Mouse (Mus musculus) neural tube, embryonic 13.5 days (tissue): Measurements from ENCODE around the gene Calm3. TPM values are rescaled to one million over a fixed set of nuclear protein-coding genes. Genes with fewer than 3 reads are reported as not detected.
"Not testable (repeated sequence)": the region's sequence is repeated elsewhere in the genome, so short reads cannot be mapped to it uniquely, and the experiment has no call there.

Source experiments
- ATAC-seq: fragments of 200-750 bp; cut with Nextera tagmentation; 2 replicates; pipeline ENCODE4 v1.8.0; 2017; ENCODE audit warnings: low read depth, mild to moderate bottlenecking, moderate TSS enrichment, moderate library complexity
- H3K27ac ChIP-seq: fragments of 300-500 bp; sonication (generic); replicated peaks from 2 replicates; pipeline ENCODE4 v1.5.1; 2015; ENCODE audit warnings: moderate library complexity, mild to moderate bottlenecking, inconsistent platforms
- H3K27me3 ChIP-seq: fragments of 300-500 bp; sonication (generic); 2 replicates; pipeline ENCODE4 v1.6.1; 2015; ENCODE audit warnings: mild to moderate bottlenecking, inconsistent platforms
- H3K36me3 ChIP-seq: fragments of 300-500 bp; sonication (generic); 2 replicates; pipeline ENCODE4 v1.6.1; 2015; ENCODE audit warnings: mild to moderate bottlenecking, inconsistent platforms
- H3K4me1 ChIP-seq: fragments of 300-500 bp; sonication (generic); replicated peaks from 2 replicates; pipeline ENCODE4 v1.6.1; 2015; ENCODE audit warnings: inconsistent platforms
- H3K4me2 ChIP-seq: fragments of 300-500 bp; sonication (generic); 2 replicates; pipeline ENCODE4 v1.6.1; 2015; ENCODE audit warnings: inconsistent platforms, mild to moderate bottlenecking, moderate library complexity
- H3K4me3 ChIP-seq: fragments of 300-500 bp; sonication (generic); 2 replicates; pipeline ENCODE4 v1.5.1; 2015; ENCODE audit warnings: mild to moderate bottlenecking, inconsistent platforms
- H3K9ac ChIP-seq: fragments of 300-500 bp; sonication (generic); 2 replicates; pipeline ENCODE4 v1.6.1; 2015; ENCODE audit warnings: moderate library complexity, mild to moderate bottlenecking, inconsistent platforms
- H3K9me3 ChIP-seq: fragments of 300-500 bp; sonication (generic); 2 replicates; pipeline ENCODE4 v1.6.1; 2016; ENCODE audit warnings: inconsistent platforms
- WGBS: fragments of 180-500 bp; shearing (Covaris S2); methylation state at CpG from one replicate; pipeline ENCODE4 v1.1.7; 2015; 5-methylcytosine and 5-hydroxymethylcytosine counted together
- polyA plus RNA-seq: library from polyadenylated mRNA; unstranded; fragments of >200 nt; fragmentation: Nextera tagmentation; extraction: Ambion mirVana; gene quantifications from 2 replicates; pipeline ENCODE4 v1.2.1, GENCODE M21; 2015

The Calm3 gene
- polyA plus RNA-seq, result 275 and 297 TPM in 2 replicates

- H3K4me2 ChIP-seq, result peak within 1 kb of the TSS; percentile 98
- H3K4me3 ChIP-seq, result peak within 1 kb of the TSS; percentile 61
- ATAC-seq, result peak; percentile 90
- peaks cover 37% of the 10 kb centered on the region for H3K4me1 ChIP-seq
- H3K9me3 ChIP-seq, result no peaks in the 10 kb centered on the region
- H3K27me3 ChIP-seq, result 0 out of 2 replicates have a peak, but pooled peaks cover 2% of the 10 kb centered on the region
- peaks cover 11% of the 10 kb centered on the region for H3K36me3 ChIP-seq
- 2% methylated on average over 64 of the region's 64 CpGs for WGBS
- H3K9ac ChIP-seq, result peak within 1 kb of the TSS; percentile 88
- peak within 1 kb of the TSS; percentile 96 for H3K27ac ChIP-seq
These were observed at the start of gene Calm3 for GRCm38 (mm10) chr7:16924037-16924834. Calm3 (minus strand) TSS chr7:16924114.

- no peak overlapping the region for H3K4me2 ChIP-seq
- H3K27ac ChIP-seq, result no peak overlapping the region
- H3K4me1 ChIP-seq, result peaks cover 4% of the 10 kb centered on the region
- no peak overlapping the region for H3K9ac ChIP-seq
- 90% methylated on average over 3 of the region's 3 CpGs for WGBS
- H3K4me3 ChIP-seq, result no peak overlapping the region
- no peaks in the 10 kb centered on the region for H3K36me3 ChIP-seq
- H3K9me3 ChIP-seq, result no peaks in the 10 kb centered on the region
- no peak for ATAC-seq
- H3K27me3 ChIP-seq, result no peaks in the 10 kb centered on the region
These were observed 47.2 kb upstream of the Calm3 start for GRCm38 (mm10) chr7:16971160-16971559.

- no peak for ATAC-seq
- Histone ChIP-seq H3K4me2 (no peak overlapping the region), H3K27me3 (no peaks in the 10 kb centered on the region), H3K36me3 (0 out of 2 replicates have a peak, but pooled peaks cover 3% of the 10 kb centered on the region), H3K27ac (no peak overlapping the region), H3K4me1 (no peaks in the 10 kb centered on the region), H3K9ac (no peak overlapping the region), H3K4me3 (no peak overlapping the region), H3K9me3 (no peaks in the 10 kb centered on the region)
- whole genome bisulfite sequencing, result 87% methylated on average over 6 of the region's 6 CpGs
These were observed 44.5 kb upstream of the Calm3 start for GRCm38 (mm10) chr7:16968414-16968813.

- ATAC-seq, result no peak
These were observed 37.8 kb upstream of the Calm3 start for GRCm38 (mm10) chr7:16961678-16962077.

GRCm38 (mm10) chr7:16959539-16960187 lies 35.7 kb upstream of the Calm3 start, which contains the start of gene Pnmal1:
Pnmal1 (plus strand) TSS chr7:16959679.
- H3K4me2 ChIP-seq, result peak within 1 kb of the TSS; percentile 74
- ATAC-seq, result peak; percentile 96
- H3K27ac ChIP-seq, result peak within 1 kb of the TSS; percentile 97
- H3K9ac ChIP-seq, result peak within 1 kb of the TSS; percentile 75
- 11% methylated on average over 17 of the region's 17 CpGs for WGBS
- H3K27me3 ChIP-seq, result no peaks in the 10 kb centered on the region
- H3K9me3 ChIP-seq, result no peaks in the 10 kb centered on the region
- peak within 1 kb of the TSS; percentile 48 for H3K4me3 ChIP-seq
- H3K4me1 ChIP-seq, result peaks cover 66% of the 10 kb centered on the region
- peaks cover 13% of the 10 kb centered on the region for H3K36me3 ChIP-seq

More at GRCm38 (mm10) chr7:16961678-16962077, 37.8 kb upstream of the Calm3 start:
- Histone ChIP-seq H3K27me3 (no peaks in the 10 kb centered on the region), H3K9ac (no peak overlapping the region), H3K27ac (peak overlapping the region; percentile 97), H3K4me2 (peak overlapping the region; percentile 74), H3K9me3 (no peaks in the 10 kb centered on the region), H3K4me3 (no peak overlapping the region), H3K4me1 (peaks cover 62% of the 10 kb centered on the region), H3K36me3 (peaks cover 16% of the 10 kb centered on the region)
- WGBS, result 82% methylated on average over 5 of the region's 5 CpGs

GRCm38 (mm10) chr7:16956410-16957265 lies 32.7 kb upstream of the Calm3 start:
- H3K4me2 ChIP-seq, result peak overlapping the region; percentile 35
- peak overlapping the region; percentile 89 for H3K27ac ChIP-seq
- H3K36me3 ChIP-seq, result no peaks in the 10 kb centered on the region
- no peak overlapping the region for H3K4me3 ChIP-seq
- no peaks in the 10 kb centered on the region for H3K9me3 ChIP-seq
- ATAC-seq, result peak; percentile 26; the same call in 1 of the 2 replicates
- WGBS, result 32% methylated on average over 15 of the region's 15 CpGs
- no peak overlapping the region; the same call in 1 of the 2 replicates for H3K9ac ChIP-seq
- no peaks in the 10 kb centered on the region for H3K27me3 ChIP-seq
- peaks cover 62% of the 10 kb centered on the region for H3K4me1 ChIP-seq

- H3K4me3 ChIP-seq, result no peak overlapping the region
- WGBS, result 95% methylated on average over 4 of the region's 4 CpGs
- peaks cover 58% of the 10 kb centered on the region for H3K4me1 ChIP-seq
- H3K4me2 ChIP-seq, result no peak overlapping the region
- H3K36me3 ChIP-seq, result no peaks in the 10 kb centered on the region
- H3K27ac ChIP-seq, result peak overlapping the region; percentile 89; the same call in 1 of the 2 replicates
- no peaks in the 10 kb centered on the region for H3K9me3 ChIP-seq
- no peaks in the 10 kb centered on the region for H3K27me3 ChIP-seq
- H3K9ac ChIP-seq, result no peak overlapping the region
- ATAC-seq, result no peak
These were observed 31.8 kb upstream of the Calm3 start for GRCm38 (mm10) chr7:16955712-16956111.

GRCm38 (mm10) chr7:16953776-16954175 lies 29.9 kb upstream of the Calm3 start:
- WGBS, result 71% methylated on average over 2 of the region's 2 CpGs
- peaks cover 59% of the 10 kb centered on the region for H3K4me1 ChIP-seq
- H3K9ac ChIP-seq, ATAC-seq, H3K9me3 ChIP-seq, H3K36me3 ChIP-seq, H3K4me3 ChIP-seq, H3K27me3 ChIP-seq, H3K4me2 ChIP-seq, H3K27ac ChIP-seq: not testable (repeated sequence)

- Histone ChIP-seq H3K27ac (peak overlapping the region; percentile 77), H3K4me2 (no peak overlapping the region), H3K9me3 (no peaks in the 10 kb centered on the region), H3K9ac (no peak overlapping the region), H3K4me3 (no peak overlapping the region), H3K4me1 (peaks cover 62% of the 10 kb centered on the region), H3K27me3 (peaks cover 15% of the 10 kb centered on the region), H3K36me3 (0 out of 2 replicates have a peak, but pooled peaks cover 9% of the 10 kb centered on the region)
- 28% methylated on average over 18 of the region's 18 CpGs for WGBS
- peak; percentile 47 for ATAC-seq
These were observed 27.1 kb upstream of the Calm3 start for GRCm38 (mm10) chr7:16950861-16951635.

GRCm38 (mm10) chr7:16949908-16950841 lies 26.3 kb upstream of the Calm3 start:
- Histone ChIP-seq H3K4me1 (peaks cover 71% of the 10 kb centered on the region), H3K9me3 (no peaks in the 10 kb centered on the region)

More at GRCm38 (mm10) chr7:16949908-16950841, 26.3 kb upstream of the Calm3 start:
- Histone ChIP-seq H3K4me3 (peak overlapping the region; percentile 88), H3K4me2 (peak overlapping the region; percentile 82), H3K27me3 (peaks cover 24% of the 10 kb centered on the region), H3K27ac (peak overlapping the region; percentile 77), H3K9ac (peak overlapping the region; percentile 98), H3K36me3 (0 out of 2 replicates have a peak, but pooled peaks cover 9% of the 10 kb centered on the region)
- peak; percentile 54 for ATAC-seq
- 11% methylated on average over 28 of the region's 29 CpGs for WGBS
